Mouse (Mus musculus): Measurements from ENCODE around the gene Coq7. TPM values are rescaled to one million over a fixed set of nuclear protein-coding genes. Genes with fewer than 3 reads are reported as not detected.

Gene Coq7
- total RNA-seq, 1 experiment from 2014 or later, result 19.0 TPM

DNA sequence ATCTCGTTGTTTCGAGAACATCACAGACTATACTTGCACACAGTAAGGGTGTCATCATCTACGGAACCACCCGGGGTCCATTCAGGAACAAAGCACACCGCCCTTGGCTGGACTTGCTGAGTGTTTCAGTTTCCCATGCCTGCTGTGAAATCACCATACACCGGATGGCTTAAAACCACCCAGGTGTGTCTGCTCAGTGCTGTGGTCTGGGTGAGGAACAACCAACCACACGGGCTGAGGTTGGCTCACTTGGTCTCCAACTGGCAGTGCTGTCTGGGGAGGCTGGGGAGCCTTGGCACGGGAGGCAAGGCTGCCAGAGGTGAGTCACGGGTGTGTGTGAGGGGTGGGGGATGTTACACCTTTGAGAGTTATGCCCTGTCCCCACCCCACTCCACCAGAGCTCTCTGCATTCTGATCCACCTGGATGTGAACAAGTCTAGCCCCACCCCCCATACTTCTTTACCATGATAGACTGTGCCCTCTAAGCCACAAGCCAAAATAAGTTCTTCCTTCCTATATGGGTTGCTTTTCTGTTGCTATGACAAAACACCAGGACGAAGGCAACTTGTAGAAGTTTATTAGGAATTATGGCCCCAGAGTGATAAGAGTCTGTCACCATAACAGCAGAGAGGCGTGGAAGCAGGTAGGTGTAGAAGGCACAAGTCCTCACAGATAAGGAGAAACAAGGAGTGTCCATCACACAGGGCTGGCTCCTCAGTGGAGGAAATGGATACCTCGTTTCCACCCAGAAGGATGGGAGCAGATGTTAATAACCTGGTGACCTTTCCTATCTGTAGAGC is 34.0 kb downstream of the Coq7 start:
- no peak for ATAC-seq (replicated peaks; ENCODE audit: low read depth, poor library complexity, severe bottlenecking)

- no peak for ATAC-seq (replicated peaks; ENCODE audit: low read depth, poor library complexity, severe bottlenecking)
Observed at GRCm38 (mm10) chr7:118494892-118495579, 38.1 kb downstream of the Coq7 start.

- ATAC-seq (replicated peaks; ENCODE audit: low read depth, poor library complexity, severe bottlenecking), result no peak
Observed at GRCm38 (mm10) chr7:118493892-118494291, 39.3 kb downstream of the Coq7 start.

DNA sequence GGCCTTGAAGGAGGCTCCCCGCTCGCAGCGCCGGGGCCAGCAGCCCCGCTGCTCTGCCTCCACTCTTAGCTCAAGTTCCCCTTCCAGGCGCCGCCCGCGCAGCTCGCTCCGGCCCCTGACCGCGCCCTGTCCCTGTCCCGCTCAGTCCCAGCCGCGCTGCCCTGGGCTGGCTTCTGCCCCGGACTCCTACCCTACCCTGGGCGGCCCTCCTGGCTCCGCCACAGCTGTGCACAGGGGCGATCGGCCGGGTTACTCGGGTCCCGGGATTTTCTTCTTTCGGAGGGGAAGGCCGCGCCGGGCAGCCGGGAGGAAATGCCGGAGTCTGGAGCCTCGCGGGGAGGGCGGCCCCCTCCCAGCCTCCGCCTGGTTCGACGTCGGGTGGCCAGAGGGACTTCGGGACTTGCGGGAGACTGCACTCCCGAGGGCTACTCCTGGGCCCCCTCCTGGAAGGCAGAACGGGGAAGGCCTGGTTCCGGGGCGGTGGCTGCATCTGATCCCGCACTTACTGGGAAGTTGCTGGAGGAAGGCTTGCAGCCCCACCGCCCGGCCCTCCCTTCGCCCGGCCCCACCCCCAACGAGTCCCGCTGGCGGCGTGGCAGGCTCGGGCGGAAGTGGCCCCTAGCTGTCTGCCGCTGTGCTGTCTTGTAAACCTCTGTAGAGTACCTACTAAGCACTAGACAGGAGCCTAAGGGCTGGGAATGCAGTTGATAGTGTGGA is 41.6 kb downstream of the Coq7 start, which contains the start of gene Itpripl2:
TSS of gene Itpripl2 (minus strand) at position 545 of the 717 bp plus-strand sequence.
- ATAC-seq (replicated peaks; ENCODE audit: low read depth, poor library complexity, severe bottlenecking), result peak; percentile 83

GRCm38 (mm10) chr7:118490666-118491430 is 42.3 kb downstream of the Coq7 start:
- peak; percentile 19 for ATAC-seq (replicated peaks; ENCODE audit: low read depth, poor library complexity, severe bottlenecking)

DNA sequence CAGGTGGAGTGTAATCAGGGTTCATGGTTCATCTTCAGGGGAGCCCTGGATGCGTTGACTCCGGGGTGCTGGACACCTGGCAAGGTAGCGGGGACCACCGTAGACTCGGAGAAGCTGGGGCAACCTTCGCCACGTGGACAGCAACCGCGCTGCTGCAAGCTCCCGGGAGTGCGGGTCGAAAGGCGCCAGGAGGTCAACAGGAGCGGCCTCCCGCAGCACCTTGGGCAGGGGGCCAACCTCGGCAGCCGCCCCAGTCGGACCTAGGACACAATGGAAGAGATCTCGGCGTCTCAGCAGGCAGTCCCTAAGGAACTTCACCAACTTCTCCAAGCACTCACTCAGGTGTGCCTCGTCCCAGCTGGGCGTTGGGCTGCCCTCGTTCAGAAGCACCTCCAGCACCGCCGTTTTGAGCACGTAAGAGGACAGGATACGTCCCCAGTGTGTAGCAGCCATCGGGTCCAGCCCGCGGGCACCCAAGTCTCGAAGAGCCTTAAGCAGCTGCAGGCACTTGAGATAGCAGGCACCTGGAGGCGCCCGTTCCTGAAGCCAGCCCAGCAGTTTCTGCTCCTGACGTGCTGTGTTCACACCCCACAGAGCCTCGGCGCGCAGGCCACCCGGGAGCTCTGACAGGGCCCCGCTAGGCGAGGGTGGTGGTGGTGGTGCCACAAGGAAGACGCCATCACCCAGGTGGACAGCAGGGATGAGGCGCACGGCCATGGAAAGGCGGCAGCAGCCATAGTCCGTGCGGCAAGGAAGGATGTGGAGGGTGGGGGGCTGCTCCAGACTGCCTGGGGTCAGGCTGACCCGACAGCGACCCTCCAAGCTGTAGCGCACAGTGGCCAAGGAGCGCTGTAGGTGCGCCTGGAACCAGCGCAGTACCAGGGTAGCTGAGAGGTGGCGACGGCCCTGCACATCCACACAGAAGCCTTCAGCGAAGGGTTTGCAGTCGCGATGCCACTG is 43.2 kb downstream of the Coq7 start:
- no peak for ATAC-seq (replicated peaks; ENCODE audit: low read depth, poor library complexity, severe bottlenecking)

- ATAC-seq (replicated peaks; ENCODE audit: low read depth, poor library complexity, severe bottlenecking), result no peak
Observed at GRCm38 (mm10) chr7:118488060-118488664, 45.0 kb downstream of the Coq7 start.

GRCm38 (mm10) chr7:118486917-118487316 is 46.2 kb downstream of the Coq7 start:
- no peak for ATAC-seq (replicated peaks; ENCODE audit: low read depth, poor library complexity, severe bottlenecking)

DNA sequence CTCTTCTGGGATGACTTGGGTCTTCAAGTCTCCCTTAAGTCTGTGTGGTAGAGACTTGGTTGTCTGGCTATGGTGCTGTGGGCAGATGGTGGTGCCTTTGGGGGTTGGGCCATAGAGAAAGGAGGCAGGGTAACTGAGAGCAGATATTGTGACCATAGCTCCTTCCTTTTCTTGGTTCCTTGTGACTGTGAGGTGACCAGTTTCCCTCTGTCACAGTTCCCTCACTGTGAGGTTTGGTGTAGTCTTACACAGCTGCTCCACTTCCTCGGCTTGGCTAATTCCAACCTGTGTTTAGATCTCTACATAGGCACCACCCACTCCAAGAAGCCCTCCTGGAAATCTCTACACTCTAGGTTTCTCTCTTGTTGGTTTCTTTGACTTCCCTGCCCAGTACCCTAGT is 49.2 kb downstream of the Coq7 start:
- peak; percentile 48 for ATAC-seq (replicated peaks; ENCODE audit: low read depth, poor library complexity, severe bottlenecking)

DNA sequence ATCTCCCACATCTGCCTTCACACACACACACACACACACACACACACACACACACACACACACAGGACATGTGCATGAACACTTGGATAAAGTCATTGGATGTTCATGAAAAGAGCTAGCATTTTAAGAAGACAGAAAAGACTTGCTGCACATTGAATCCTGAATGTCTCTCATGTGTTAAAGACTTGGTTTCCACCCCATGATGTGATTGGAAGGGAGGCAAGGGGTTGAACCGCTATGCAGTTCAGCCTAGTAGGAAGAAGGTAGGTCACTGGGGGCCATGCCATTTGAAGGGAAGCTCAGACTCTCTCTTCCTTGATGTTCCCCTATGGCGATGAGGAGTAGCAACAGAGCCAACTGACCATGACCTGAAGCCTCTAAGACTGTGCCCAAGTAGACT is 51.2 kb downstream of the Coq7 start:
- ATAC-seq (replicated peaks; ENCODE audit: low read depth, poor library complexity, severe bottlenecking), result no peak

- no peak for ATAC-seq (replicated peaks; ENCODE audit: low read depth, poor library complexity, severe bottlenecking)
Observed at GRCm38 (mm10) chr7:118481047-118481810, 51.9 kb downstream of the Coq7 start.

GRCm38 (mm10) chr7:118480160-118480709 is 52.9 kb downstream of the Coq7 start:
- ATAC-seq (replicated peaks; ENCODE audit: low read depth, poor library complexity, severe bottlenecking), result no peak

GRCm38 (mm10) chr7:118478835-118479312 is 54.3 kb downstream of the Coq7 start:
- 0 out of 2 replicates have a peak, but pooled peaks have one; percentile 18 for ATAC-seq (replicated peaks; ENCODE audit: low read depth, poor library complexity, severe bottlenecking)

DNA sequence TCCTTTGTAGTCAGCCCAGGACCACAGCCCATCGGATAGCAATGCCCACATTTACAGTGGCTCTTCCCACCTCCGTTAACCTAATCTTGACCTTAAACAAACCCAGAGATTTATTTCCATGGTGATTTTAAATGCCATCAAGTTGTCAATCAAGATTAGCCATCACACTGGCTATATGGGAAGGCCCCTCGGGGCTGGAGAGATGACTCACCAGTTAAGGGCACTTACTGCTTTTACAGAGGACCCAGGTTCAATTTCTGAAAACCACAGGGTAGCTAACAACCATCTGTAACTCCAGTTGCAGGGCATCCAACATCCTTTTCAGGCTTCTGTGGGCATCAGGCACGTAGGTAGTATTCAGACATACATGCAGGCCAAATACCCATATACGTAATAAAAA is 56.7 kb downstream of the Coq7 start:
- no peak for ATAC-seq (replicated peaks; ENCODE audit: low read depth, poor library complexity, severe bottlenecking)

DNA sequence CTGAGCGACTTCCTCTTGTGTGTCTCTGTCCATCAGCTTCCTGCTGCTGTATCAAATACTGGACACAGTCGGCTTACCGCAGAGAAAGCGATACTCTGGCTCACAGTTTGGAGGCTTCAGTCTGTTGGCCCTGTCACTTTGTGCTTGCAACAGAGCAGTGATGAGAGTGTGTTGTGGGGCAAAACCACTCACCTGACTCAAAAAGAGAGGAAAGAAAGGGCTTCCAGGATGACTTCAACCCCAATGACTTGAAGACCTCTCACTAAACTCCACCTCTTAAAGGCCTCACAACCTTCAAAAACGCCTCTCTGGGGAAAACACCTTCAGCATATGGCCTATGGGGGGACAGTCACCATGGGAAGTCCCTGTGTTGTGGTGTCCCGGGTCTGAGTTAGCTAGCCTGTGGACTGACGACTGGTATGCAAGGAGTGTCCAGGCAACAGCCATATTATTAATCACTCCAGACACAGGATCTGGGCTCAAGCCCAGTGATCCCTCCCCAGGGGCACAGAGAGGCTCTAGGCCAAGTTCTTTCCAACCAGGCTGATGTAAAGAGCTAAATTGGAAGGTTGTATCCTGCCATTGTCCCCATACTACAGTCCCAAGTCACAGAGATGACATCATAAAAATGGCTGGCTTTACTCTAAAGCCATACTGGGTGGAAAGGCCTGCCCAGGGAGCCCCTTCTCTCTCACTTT is 58.0 kb downstream of the Coq7 start:
- no peak for ATAC-seq (replicated peaks; ENCODE audit: low read depth, poor library complexity, severe bottlenecking)

- ATAC-seq (replicated peaks; ENCODE audit: low read depth, poor library complexity, severe bottlenecking), result no peak
Observed at GRCm38 (mm10) chr7:118472886-118473285, 60.3 kb downstream of the Coq7 start.

- no peak for ATAC-seq (replicated peaks; ENCODE audit: low read depth, poor library complexity, severe bottlenecking)
Observed at GRCm38 (mm10) chr7:118468060-118468459, 65.1 kb downstream of the Coq7 start.
